Mouse (Mus musculus): ENCODE measurements around the gene Myh14. TPM values are rescaled to one million over a fixed set of nuclear protein-coding genes. Genes with fewer than 3 reads are reported as not detected.

Gene Myh14
- total and polyA plus RNA-seq, 2 experiments from 2014 or later = 1.4 to 2.9 TPM

DNA sequence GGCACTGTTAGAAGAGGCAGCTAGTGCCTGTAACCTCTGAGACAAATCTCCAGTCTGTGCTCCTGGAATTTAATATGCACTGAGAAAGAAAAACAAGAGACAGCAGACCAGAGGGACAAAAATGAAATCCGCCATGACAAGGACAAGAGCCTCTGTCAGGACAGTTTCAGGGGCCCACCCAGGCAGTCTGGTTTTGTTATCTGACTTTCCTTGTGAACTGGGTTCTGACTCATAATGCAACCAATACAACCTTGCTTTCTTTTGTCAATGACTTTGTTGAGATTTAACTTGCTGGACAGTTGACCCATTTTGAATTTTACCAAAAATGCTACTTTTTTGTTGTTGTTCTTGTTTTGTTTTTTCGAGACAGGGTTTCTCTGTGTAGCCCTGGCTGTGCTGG, 113.0 kb downstream of the Myh14 start:
- DNase-seq (ENCODE audit: low spot score) (no peak), ATAC-seq (ENCODE audit: insufficient read depth, low read depth) (no peak)
- no peaks in the 10 kb centered on the region for H3K9me3 ChIP-seq (replicated peaks; ENCODE audit: control insufficient read depth, low read length)
- H3K9ac ChIP-seq (replicated peaks; ENCODE audit: low read depth, low read length) = no peak overlapping the region
- no peak overlapping the region for H3K4me3 ChIP-seq (ENCODE audit: low read depth, low read length)
- no peak for TF ChIP-seq CTCF (IDR thresholded peaks at IDR 0.05; ENCODE audit: low read depth)
- no peak for TF ChIP-seq EP300 (IDR thresholded peaks at IDR 0.05; ENCODE audit: low read depth)
- WGBS = 51% methylated on average over 2 of the region's 2 CpGs
- no peak overlapping the region for H3K4me2 ChIP-seq (ENCODE audit: low read depth, low read length)
- no peaks in the 10 kb centered on the region for H3K27me3 ChIP-seq (ENCODE audit: control insufficient read depth, insufficient read depth, low read length)
- peaks cover 4% of the 10 kb centered on the region; the same call in 1 of the 2 replicates for H3K4me1 ChIP-seq (ENCODE audit: control insufficient read depth, insufficient read depth)
- no peak overlapping the region for H3K27ac ChIP-seq (ENCODE audit: low read depth)
- no peaks in the 10 kb centered on the region; the same call in 1 of the 2 replicates for H3K36me3 ChIP-seq (replicated peaks; ENCODE audit: control insufficient read depth, insufficient read depth, low read length)

Other genes starting within 250 kb of the Myh14 start
- 55.6 and 89.5 TPM in 2 replicates for gene Lrrc4b, start 241.8 kb downstream of the Myh14 start, total RNA-seq (2014; rRNA removed; ENCODE audit: low replicate concordance)
- gene Lrrc4b, start 241.8 kb downstream of the Myh14 start, polyA plus RNA-seq (2015; fragmentation: Nextera tagmentation; extraction: Ambion mirVana) = 2.8 TPM in 2 replicates
- gene Aspdh, start 205.5 kb downstream of the Myh14 start, total RNA-seq (2014; rRNA removed; ENCODE audit: low replicate concordance) = 7.5 TPM in 1 of 2 replicates, not detected in the other
- 0.40 and 0.86 TPM in 2 replicates for gene Aspdh, start 205.5 kb downstream of the Myh14 start, polyA plus RNA-seq (2015; fragmentation: Nextera tagmentation; extraction: Ambion mirVana)
- 123 and 143 TPM in 2 replicates for gene Josd2, start 202.9 kb downstream of the Myh14 start, total RNA-seq (2014; rRNA removed; ENCODE audit: low replicate concordance)
- gene Josd2, start 202.9 kb downstream of the Myh14 start, polyA plus RNA-seq (2015; fragmentation: Nextera tagmentation; extraction: Ambion mirVana) = 91.2 and 105 TPM in 2 replicates
- gene Emc10, start 174.3 kb downstream of the Myh14 start, total RNA-seq (2014; rRNA removed; ENCODE audit: low replicate concordance) = 206 and 212 TPM in 2 replicates
- 67.0 and 73.2 TPM in 2 replicates for gene Emc10, start 174.3 kb downstream of the Myh14 start, polyA plus RNA-seq (2015; fragmentation: Nextera tagmentation; extraction: Ambion mirVana)
- gene Fam71e1, start 174.3 kb downstream of the Myh14 start, total RNA-seq (2014; rRNA removed; ENCODE audit: low replicate concordance) = 3.2 and 4.3 TPM in 2 replicates
- gene Fam71e1, start 174.3 kb downstream of the Myh14 start, polyA plus RNA-seq (2015; fragmentation: Nextera tagmentation; extraction: Ambion mirVana) = 11.4 and 12.5 TPM in 2 replicates
- 3.3 and 4.5 TPM in 2 replicates for gene Mybpc2, start 146.2 kb downstream of the Myh14 start, total RNA-seq (2014; rRNA removed; ENCODE audit: low replicate concordance)
- 2.5 and 2.6 TPM in 2 replicates for gene Mybpc2, start 146.2 kb downstream of the Myh14 start, polyA plus RNA-seq (2015; fragmentation: Nextera tagmentation; extraction: Ambion mirVana)
- 1.2 and 2.6 TPM in 2 replicates for gene Spib, start 138.8 kb downstream of the Myh14 start, total RNA-seq (2014; rRNA removed; ENCODE audit: low replicate concordance)
- 0.11 and 0.12 TPM in 2 replicates for gene Spib, start 138.8 kb downstream of the Myh14 start, polyA plus RNA-seq (2015; fragmentation: Nextera tagmentation; extraction: Ambion mirVana)
- 36.1 and 41.8 TPM in 2 replicates for gene Pold1, start 122.0 kb downstream of the Myh14 start, total RNA-seq (2014; rRNA removed; ENCODE audit: low replicate concordance)
- 18.3 and 18.9 TPM in 2 replicates for gene Pold1, start 122.0 kb downstream of the Myh14 start, polyA plus RNA-seq (2015; fragmentation: Nextera tagmentation; extraction: Ambion mirVana)
- 60.9 and 70.3 TPM in 2 replicates for gene Nr1h2, start 116.9 kb downstream of the Myh14 start, total RNA-seq (2014; rRNA removed; ENCODE audit: low replicate concordance)
- 50.1 and 51.3 TPM in 2 replicates for gene Nr1h2, start 116.9 kb downstream of the Myh14 start, polyA plus RNA-seq (2015; fragmentation: Nextera tagmentation; extraction: Ambion mirVana)
- gene Napsa, start 98.5 kb downstream of the Myh14 start, total RNA-seq (2014; rRNA removed; ENCODE audit: low replicate concordance) = 1.2 TPM in 1 of 2 replicates, not detected in the other
- gene Napsa, start 98.5 kb downstream of the Myh14 start, polyA plus RNA-seq (2015; fragmentation: Nextera tagmentation; extraction: Ambion mirVana) = 0.65 and 0.81 TPM in 2 replicates
- gene Kcnc3, start 80.2 kb downstream of the Myh14 start, total RNA-seq (2014; rRNA removed; ENCODE audit: low replicate concordance) = not detected in 2 replicates
- not detected in 2 replicates for gene Kcnc3, start 80.2 kb downstream of the Myh14 start, polyA plus RNA-seq (2015; fragmentation: Nextera tagmentation; extraction: Ambion mirVana)
- not detected in 2 replicates for gene Izumo2, start 37.9 kb upstream of the Myh14 start, total RNA-seq (2014; rRNA removed; ENCODE audit: low replicate concordance)
- not detected in 2 replicates for gene Izumo2, start 37.9 kb upstream of the Myh14 start, polyA plus RNA-seq (2015; fragmentation: Nextera tagmentation; extraction: Ambion mirVana)
- 25.7 and 31.7 TPM in 2 replicates for gene Vrk3, start 77.6 kb upstream of the Myh14 start, total RNA-seq (2014; rRNA removed; ENCODE audit: low replicate concordance)
- gene Vrk3, start 77.6 kb upstream of the Myh14 start, polyA plus RNA-seq (2015; fragmentation: Nextera tagmentation; extraction: Ambion mirVana) = 28.7 and 32.9 TPM in 2 replicates
- gene Zfp473, start 80.2 kb upstream of the Myh14 start, total RNA-seq (2014; rRNA removed; ENCODE audit: low replicate concordance) = 0.46 TPM in 1 of 2 replicates, not detected in the other
- gene Zfp473, start 80.2 kb upstream of the Myh14 start, polyA plus RNA-seq (2015; fragmentation: Nextera tagmentation; extraction: Ambion mirVana) = 0.15 TPM in 2 replicates
- gene Nup62, start 145.2 kb upstream of the Myh14 start, total RNA-seq (2014; rRNA removed; ENCODE audit: low replicate concordance) = 75.3 and 78.0 TPM in 2 replicates
- 37.6 and 40.9 TPM in 2 replicates for gene Nup62, start 145.2 kb upstream of the Myh14 start, polyA plus RNA-seq (2015; fragmentation: Nextera tagmentation; extraction: Ambion mirVana)
- gene Il4i1, start 145.5 kb upstream of the Myh14 start, total RNA-seq (2014; rRNA removed; ENCODE audit: low replicate concordance) = not detected in 2 replicates
- 0.93 and 1.1 TPM in 2 replicates for gene Il4i1, start 145.5 kb upstream of the Myh14 start, polyA plus RNA-seq (2015; fragmentation: Nextera tagmentation; extraction: Ambion mirVana)
- 5.6 and 16.0 TPM in 2 replicates for gene Atf5, start 145.8 kb upstream of the Myh14 start, total RNA-seq (2014; rRNA removed; ENCODE audit: low replicate concordance)
- gene Atf5, start 145.8 kb upstream of the Myh14 start, polyA plus RNA-seq (2015; fragmentation: Nextera tagmentation; extraction: Ambion mirVana) = 3.0 and 3.5 TPM in 2 replicates
- gene Akt1s1, start 178.1 kb upstream of the Myh14 start, total RNA-seq (2014; rRNA removed; ENCODE audit: low replicate concordance) = 81.8 and 137 TPM in 2 replicates
- 91.3 and 91.8 TPM in 2 replicates for gene Akt1s1, start 178.1 kb upstream of the Myh14 start, polyA plus RNA-seq (2015; fragmentation: Nextera tagmentation; extraction: Ambion mirVana)
- gene Tbc1d17, start 178.2 kb upstream of the Myh14 start, total RNA-seq (2014; rRNA removed; ENCODE audit: low replicate concordance) = 43.5 and 101 TPM in 2 replicates
- gene Tbc1d17, start 178.2 kb upstream of the Myh14 start, polyA plus RNA-seq (2015; fragmentation: Nextera tagmentation; extraction: Ambion mirVana) = 51.7 and 57.5 TPM in 2 replicates
- 43.6 and 45.9 TPM in 2 replicates for gene Pnkp, start 186.3 kb upstream of the Myh14 start, total RNA-seq (2014; rRNA removed; ENCODE audit: low replicate concordance)
- gene Pnkp, start 186.3 kb upstream of the Myh14 start, polyA plus RNA-seq (2015; fragmentation: Nextera tagmentation; extraction: Ambion mirVana) = 24.5 and 27.2 TPM in 2 replicates
- gene Ptov1, start 198.9 kb upstream of the Myh14 start, total RNA-seq (2014; rRNA removed; ENCODE audit: low replicate concordance) = 335 and 364 TPM in 2 replicates
- gene Ptov1, start 198.9 kb upstream of the Myh14 start, polyA plus RNA-seq (2015; fragmentation: Nextera tagmentation; extraction: Ambion mirVana) = 246 and 248 TPM in 2 replicates
- gene Med25, start 221.9 kb upstream of the Myh14 start, total RNA-seq (2014; rRNA removed; ENCODE audit: low replicate concordance) = 112 and 136 TPM in 2 replicates
- gene Med25, start 221.9 kb upstream of the Myh14 start, polyA plus RNA-seq (2015; fragmentation: Nextera tagmentation; extraction: Ambion mirVana) = 69.0 and 73.3 TPM in 2 replicates
- 25.0 and 50.8 TPM in 2 replicates for gene Fuz, start 225.2 kb upstream of the Myh14 start, total RNA-seq (2014; rRNA removed; ENCODE audit: low replicate concordance)
- gene Fuz, start 225.2 kb upstream of the Myh14 start, polyA plus RNA-seq (2015; fragmentation: Nextera tagmentation; extraction: Ambion mirVana) = 10.0 and 12.0 TPM in 2 replicates

All from heart, postnatal 0 days (tissue).